Mouse (Mus musculus) G1E (cell line): ENCODE measurements around the gene Nxpe3.

ENCODE experiments used
- CTCF ChIP-seq: IDR thresholded peaks from 2 replicates; pipeline ENCODE4 v1.5.1; 2012; ENCODE audit warnings: low read depth, low read length, inconsistent platforms, mixed read lengths
- GATA1 ChIP-seq: IDR thresholded peaks from 2 replicates; pipeline ENCODE4 v1.6.1; 2012; ENCODE audit warnings: borderline replicate concordance, low read length, inconsistent platforms, mixed read lengths
- GATA2 ChIP-seq: IDR thresholded peaks from 2 replicates; pipeline ENCODE4 v1.6.1; 2012; ENCODE audit warnings: low read depth, low read length, inconsistent platforms, borderline replicate concordance
- POLR2AphosphoS5 ChIP-seq: IDR thresholded peaks from 2 replicates; pipeline ENCODE4 v1.6.1; 2012; ENCODE audit warnings: low read depth, low read length, inconsistent platforms; ENCODE audit not compliant: insufficient replicate concordance
- TAL1 ChIP-seq: conservative IDR thresholded peaks from 2 replicates; pipeline ENCODE4 v1.6.1; 2012; ENCODE audit warnings: low read depth, low read length, inconsistent platforms, mixed read lengths

- TF ChIP-seq CTCF (no peak), TAL1 (no peak), GATA2 (no peak), GATA1 (no peak), POLR2AphosphoS5 (no peak)
Measured at GRCm38 (mm10) chr16:55906928-55907679, 12.0 kb upstream of the Nxpe3 start.
